1 mouse cellular context compared by ENCODE assay signal in the genomic region with DNA sequence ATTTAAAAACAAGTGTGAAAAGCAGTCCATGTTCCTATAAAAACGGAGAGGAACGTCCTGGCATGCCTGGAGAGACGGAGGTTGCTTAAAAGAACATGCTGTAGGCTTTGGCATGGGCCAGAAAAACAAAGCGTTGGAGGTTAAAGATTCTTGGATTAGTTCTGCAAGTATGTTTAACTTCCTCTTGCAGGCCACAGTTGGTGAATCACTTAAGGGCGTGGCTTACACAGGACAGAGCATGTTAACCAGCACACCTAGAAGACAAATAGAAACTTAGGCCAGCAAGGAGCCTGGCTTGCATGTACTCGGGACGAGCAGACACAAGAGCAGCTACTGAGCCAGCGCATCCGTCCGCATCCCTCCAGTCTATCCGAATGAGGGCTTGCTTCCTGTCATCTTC.
TF ChIP-seq lines count a peak whose summit lies in the region.

No protein-coding gene starts in this region.

TF ChIP-seq in MEL, 35 proteins besides CTCF, POLR2A, EP300 and RAD21 (continued from another document):
- TF ChIP-seq USF2 (IDR thresholded peaks at IDR 0.05; ENCODE audit: borderline replicate concordance in 1 of 2, insufficient read depth in 1 of 2, low read depth in 1 of 2, low read length in 2 of 2) (no peak), ELF1 (IDR thresholded peaks at IDR 0.05; ENCODE audit: low read depth, low read length) (no peak), ZMIZ1 (IDR thresholded peaks at IDR 0.05; ENCODE audit: low read depth, low read length) (no peak), E2F4 (IDR thresholded peaks at IDR 0.05; ENCODE audit: borderline replicate concordance, low read depth, low read length) (no peak)
